Mouse (Mus musculus): ENCODE measurements around the gene Zfp61. TPM values are rescaled to one million over a fixed set of nuclear protein-coding genes. Genes with fewer than 3 reads are reported as not detected.
A peak's percentile ranks its signal among the peaks of the same experiment; 100 is the strongest.

Zfp61 gene
- total and polyA plus RNA-seq, 2 experiments: 0.48 to 1.8 TPM

DNA sequence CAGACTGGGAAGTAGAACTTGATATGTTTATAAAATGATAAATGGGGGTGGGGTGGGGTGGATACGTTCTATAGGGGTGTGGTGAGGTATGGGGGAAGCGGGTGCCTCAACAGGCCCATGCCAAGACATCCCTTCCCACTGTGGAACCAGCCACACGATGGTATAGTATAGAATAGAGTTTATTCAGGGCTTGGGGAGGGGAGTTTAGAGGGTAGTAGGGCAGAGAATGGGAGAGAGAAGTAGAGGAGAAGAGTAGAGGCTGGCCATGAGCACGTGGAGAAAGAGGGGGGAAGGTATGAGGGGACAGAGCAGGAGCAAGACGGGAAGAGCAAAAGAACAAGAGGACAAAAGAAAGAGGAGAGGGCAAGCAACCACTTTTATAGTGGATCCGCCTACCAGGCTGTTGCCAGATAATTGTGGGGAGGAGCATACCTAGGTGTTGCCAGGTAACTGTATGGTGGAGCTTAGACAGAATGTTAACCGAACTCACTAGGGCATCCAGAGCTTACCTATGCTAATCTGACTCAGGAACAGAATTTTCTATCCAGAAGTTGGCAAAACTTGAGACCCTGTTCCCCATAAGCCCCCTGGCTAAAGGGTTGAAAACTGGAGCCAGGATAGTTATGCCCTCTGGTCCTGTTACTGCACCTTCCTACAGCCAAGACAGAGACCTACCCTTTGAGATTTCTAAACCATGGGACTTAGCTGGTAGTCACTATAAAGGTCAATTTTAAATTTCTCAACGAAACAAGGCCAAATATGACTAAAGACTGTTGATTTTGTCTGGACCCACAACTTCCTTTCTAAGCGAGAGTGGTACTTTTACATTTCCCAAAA lies 47.0 kb downstream of the Zfp61 start:
- Histone ChIP-seq H3K4me1 (ENCODE audit: control insufficient read depth, insufficient read depth, low read length) (peaks cover 5% of the 10 kb centered on the region; the same call in 1 of the 2 replicates), H3K36me3 (ENCODE audit: control insufficient read depth, insufficient read depth, low read length) (no peaks in the 10 kb centered on the region), H3K27ac (replicated peaks; ENCODE audit: insufficient read depth, low read depth, low read length) (no peak overlapping the region), H3K27me3 (ENCODE audit: control insufficient read depth, insufficient read depth, low read length) (no peaks in the 10 kb centered on the region), H3K4me3 (ENCODE audit: insufficient read depth, low read depth, low read length) (peak overlapping the region; percentile 68; the same call in 1 of the 2 replicates), H3K9ac (ENCODE audit: low read depth, low read length) (no peak overlapping the region), H3K79me2 (ENCODE audit: control insufficient read depth, insufficient read depth, low read length) (no peaks in the 10 kb centered on the region; the same call in 1 of the 2 replicates)
- no peak for TF ChIP-seq POLR2A (IDR thresholded peaks at IDR 0.05; ENCODE audit: extremely low read depth, insufficient read depth, low read length)
- TF ChIP-seq CTCF (IDR thresholded peaks at IDR 0.05; ENCODE audit: low read depth, low read length): no peak
- WGBS: 70% methylated on average over 9 of the region's 9 CpGs
- no peak for DNase-seq (ENCODE audit: extremely low read depth, low read depth, low spot score)

Other genes starting within 250 kb of the Zfp61 start
- gene Vmn1r183, start 248.0 kb downstream of the Zfp61 start, total RNA-seq (2014; rRNA removed): not detected in 2 replicates
- gene Vmn1r183, start 248.0 kb downstream of the Zfp61 start, polyA plus RNA-seq (2012; rRNA removed): not detected in 2 replicates
- 8.6 and 9.5 TPM in 2 replicates for gene Zfp180, start 219.3 kb downstream of the Zfp61 start, total RNA-seq (2014; rRNA removed)
- 11.5 and 12.7 TPM in 2 replicates for gene Zfp180, start 219.3 kb downstream of the Zfp61 start, polyA plus RNA-seq (2012; rRNA removed)
- gene Zfp112, start 188.9 kb downstream of the Zfp61 start, total RNA-seq (2014; rRNA removed): 0.81 and 1.1 TPM in 2 replicates
- 0.42 and 1.1 TPM in 2 replicates for gene Zfp112, start 188.9 kb downstream of the Zfp61 start, polyA plus RNA-seq (2012; rRNA removed)
- 6.1 and 7.7 TPM in 2 replicates for gene Zfp235, start 167.1 kb downstream of the Zfp61 start, total RNA-seq (2014; rRNA removed)
- 3.3 and 3.8 TPM in 2 replicates for gene Zfp235, start 167.1 kb downstream of the Zfp61 start, polyA plus RNA-seq (2012; rRNA removed)
- gene Zfp114, start 126.2 kb downstream of the Zfp61 start, total RNA-seq (2014; rRNA removed): 0.34 and 0.37 TPM in 2 replicates
- gene Zfp114, start 126.2 kb downstream of the Zfp61 start, polyA plus RNA-seq (2012; rRNA removed): 0.06 and 0.29 TPM in 2 replicates
- 2.5 and 2.7 TPM in 2 replicates for gene Zfp111, start 89.8 kb downstream of the Zfp61 start, total RNA-seq (2014; rRNA removed)
- 0.69 and 0.87 TPM in 2 replicates for gene Zfp111, start 89.8 kb downstream of the Zfp61 start, polyA plus RNA-seq (2012; rRNA removed)
- 3.1 and 3.6 TPM in 2 replicates for gene Zfp109, start 63.7 kb downstream of the Zfp61 start, total RNA-seq (2014; rRNA removed)
- gene Zfp109, start 63.7 kb downstream of the Zfp61 start, polyA plus RNA-seq (2012; rRNA removed): 0.98 and 1.3 TPM in 2 replicates
- 2.4 and 2.7 TPM in 2 replicates for gene Zfp108, start 46.4 kb downstream of the Zfp61 start, total RNA-seq (2014; rRNA removed)
- gene Zfp108, start 46.4 kb downstream of the Zfp61 start, polyA plus RNA-seq (2012; rRNA removed): 0.38 and 0.61 TPM in 2 replicates
- 2.9 and 3.6 TPM in 2 replicates for gene Zfp93, start 30.8 kb downstream of the Zfp61 start, total RNA-seq (2014; rRNA removed)
- 1.3 TPM in 2 replicates for gene Zfp93, start 30.8 kb downstream of the Zfp61 start, polyA plus RNA-seq (2012; rRNA removed)
- 2.4 and 2.8 TPM in 2 replicates for gene Zfp94, start 15.4 kb upstream of the Zfp61 start, total RNA-seq (2014; rRNA removed)
- 2.6 and 3.3 TPM in 2 replicates for gene Zfp94, start 15.4 kb upstream of the Zfp61 start, polyA plus RNA-seq (2012; rRNA removed)
- not detected in 2 replicates for gene Tescl, start 32.7 kb upstream of the Zfp61 start, total RNA-seq (2014; rRNA removed)
- gene Tescl, start 32.7 kb upstream of the Zfp61 start, polyA plus RNA-seq (2012; rRNA removed): not detected in 2 replicates
- gene Lypd5, start 48.0 kb upstream of the Zfp61 start, total RNA-seq (2014; rRNA removed): not detected in 2 replicates
- gene Lypd5, start 48.0 kb upstream of the Zfp61 start, polyA plus RNA-seq (2012; rRNA removed): not detected in 2 replicates
- gene Kcnn4, start 69.0 kb upstream of the Zfp61 start, total RNA-seq (2014; rRNA removed): 0.20 and 0.83 TPM in 2 replicates
- gene Kcnn4, start 69.0 kb upstream of the Zfp61 start, polyA plus RNA-seq (2012; rRNA removed): 0.55 and 0.66 TPM in 2 replicates
- gene Smg9, start 98.4 kb upstream of the Zfp61 start, total RNA-seq (2014; rRNA removed): 3.7 and 5.0 TPM in 2 replicates
- 11.7 and 17.8 TPM in 2 replicates for gene Smg9, start 98.4 kb upstream of the Zfp61 start, polyA plus RNA-seq (2012; rRNA removed)
- not detected in 2 replicates for gene Irgc1, start 151.1 kb upstream of the Zfp61 start, total RNA-seq (2014; rRNA removed)
- 0.20 TPM in 1 of 2 replicates, not detected in the other for gene Irgc1, start 151.1 kb upstream of the Zfp61 start, polyA plus RNA-seq (2012; rRNA removed)
- gene Plaur, start 161.3 kb upstream of the Zfp61 start, total RNA-seq (2014; rRNA removed): 0.18 and 1.1 TPM in 2 replicates
- gene Plaur, start 161.3 kb upstream of the Zfp61 start, polyA plus RNA-seq (2012; rRNA removed): 0.22 and 0.97 TPM in 2 replicates
- gene Cadm4, start 180.8 kb upstream of the Zfp61 start, total RNA-seq (2014; rRNA removed): 2.1 and 3.5 TPM in 2 replicates
- 5.3 and 6.5 TPM in 2 replicates for gene Cadm4, start 180.8 kb upstream of the Zfp61 start, polyA plus RNA-seq (2012; rRNA removed)
- gene Zfp428, start 205.8 kb upstream of the Zfp61 start, total RNA-seq (2014; rRNA removed): 1.4 TPM in 2 replicates
- 2.3 and 3.3 TPM in 2 replicates for gene Zfp428, start 205.8 kb upstream of the Zfp61 start, polyA plus RNA-seq (2012; rRNA removed)
- gene AC161166.1, start 211.2 kb upstream of the Zfp61 start, total RNA-seq (2014; rRNA removed): not detected in 2 replicates
- not detected in 2 replicates for gene AC161166.1, start 211.2 kb upstream of the Zfp61 start, polyA plus RNA-seq (2012; rRNA removed)
- gene Irgq, start 229.5 kb upstream of the Zfp61 start, total RNA-seq (2014; rRNA removed): 3.0 and 4.8 TPM in 2 replicates
- 12.5 and 14.0 TPM in 2 replicates for gene Irgq, start 229.5 kb upstream of the Zfp61 start, polyA plus RNA-seq (2012; rRNA removed)
- not detected in 2 replicates for gene Pinlyp, start 244.9 kb upstream of the Zfp61 start, total RNA-seq (2014; rRNA removed)
- gene Pinlyp, start 244.9 kb upstream of the Zfp61 start, polyA plus RNA-seq (2012; rRNA removed): not detected in 2 replicates
- 4.8 and 7.4 TPM in 2 replicates for gene Xrcc1, start 245.1 kb upstream of the Zfp61 start, total RNA-seq (2014; rRNA removed)
- gene Xrcc1, start 245.1 kb upstream of the Zfp61 start, polyA plus RNA-seq (2012; rRNA removed): 12.6 and 17.1 TPM in 2 replicates